Mouse (Mus musculus): ENCODE measurements around the gene Usp21.
"Not testable (repeated sequence)": the region's sequence is repeated elsewhere in the genome, so short reads cannot be mapped to it uniquely, and the experiment has no call there.

Usp21 gene

DNA sequence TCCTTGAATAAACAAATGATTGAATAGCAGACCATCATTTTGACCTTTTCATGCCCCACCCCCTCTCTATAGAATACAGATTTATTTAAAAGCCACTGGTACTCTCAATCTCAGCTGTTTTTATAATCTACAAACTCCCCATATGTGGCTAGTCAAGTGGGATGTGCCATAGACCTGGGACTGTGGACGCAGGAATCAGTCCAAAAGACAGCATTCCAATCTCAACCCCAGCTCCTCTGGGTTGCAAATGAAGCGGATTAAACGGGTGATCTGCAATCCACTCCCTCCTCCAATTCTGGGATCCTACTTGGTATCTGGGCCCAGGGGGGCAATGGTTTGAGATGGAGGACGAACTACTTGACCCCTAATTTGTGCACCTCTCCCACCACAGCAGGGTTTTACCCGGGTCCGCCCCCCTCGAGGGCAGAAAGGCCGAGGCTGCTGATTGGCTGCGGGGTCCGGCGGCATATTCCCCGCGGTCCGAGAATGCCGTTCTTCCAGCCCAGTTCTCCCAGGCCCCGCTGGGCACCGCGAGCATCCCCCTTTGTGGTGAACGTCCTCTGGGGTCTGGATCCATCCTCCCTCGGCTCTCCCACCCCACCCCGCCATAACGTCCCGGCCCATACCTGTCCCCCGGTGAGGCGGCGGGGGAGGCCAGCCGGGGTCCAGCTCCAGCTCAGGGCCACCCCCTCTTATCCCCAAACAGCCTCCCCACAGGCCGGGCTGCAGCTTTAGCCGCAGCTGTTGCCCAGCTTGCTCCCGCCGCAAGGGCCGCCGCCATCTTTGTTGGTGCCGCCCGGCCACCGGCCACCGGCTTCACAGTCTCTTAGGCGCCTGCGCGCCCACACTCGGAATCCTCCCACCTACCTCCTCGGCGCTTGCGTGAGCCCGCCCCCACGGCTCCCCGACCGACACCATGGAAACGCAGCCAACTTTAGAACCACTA, at the start of gene Usp21:
TSS of gene Usp21 (minus strand) at position 856 of the 946 bp plus-strand sequence.
- peak; percentile 95 for DNase-seq (ENCODE audit: low read depth, low spot score)

GRCm38 (mm10) chr1:171330216-171330560, 42.4 kb upstream of the Usp21 start:
- no peak for DNase-seq (ENCODE audit: low read depth, low spot score)

DNA sequence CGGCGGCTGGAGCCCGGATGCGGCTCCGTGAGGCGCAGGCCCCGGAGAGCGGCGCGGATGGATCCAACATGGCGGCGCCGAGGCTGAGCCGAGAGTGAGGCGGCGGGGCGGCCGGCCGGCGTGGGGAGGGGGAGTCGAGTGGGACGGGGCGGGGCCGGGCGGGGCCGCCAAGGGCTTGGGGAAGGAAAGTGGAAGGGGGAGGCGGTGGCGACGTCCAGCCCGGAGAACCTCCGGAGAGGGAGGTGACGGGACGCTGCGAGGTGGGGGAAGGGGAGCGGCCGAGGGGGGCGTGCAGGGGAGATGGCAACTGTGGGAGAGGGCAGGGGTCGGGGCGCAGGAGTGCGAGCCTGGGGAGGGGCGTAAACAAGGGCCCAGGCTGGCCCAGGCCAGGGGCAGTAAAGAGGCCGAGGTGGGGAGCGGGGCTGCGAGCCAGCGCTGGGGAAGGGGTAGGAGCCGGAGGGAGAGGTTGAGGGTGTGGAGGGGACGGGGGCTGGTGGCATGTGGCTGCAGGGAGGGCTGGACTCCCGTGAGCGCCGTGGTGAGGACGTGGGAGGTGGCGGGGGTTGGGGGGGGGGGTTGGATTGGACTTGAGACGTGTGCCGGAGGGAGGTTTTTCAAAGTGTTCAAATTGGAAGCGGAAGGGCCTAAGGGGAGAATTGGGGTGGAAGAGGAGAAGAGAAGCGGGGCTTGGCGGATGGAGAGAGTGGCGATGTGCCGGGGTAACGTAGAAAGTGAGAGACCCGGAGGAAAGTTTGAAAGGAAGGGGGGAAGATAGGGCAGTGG, 41.8 kb upstream of the Usp21 start:
- peak; percentile 45 for DNase-seq (ENCODE audit: low read depth, low spot score)

GRCm38 (mm10) chr1:171328839-171329432, 41.1 kb upstream of the Usp21 start, which contains the start of gene Dedd:
Dedd (plus strand) TSS chr1:171329145.
- peak; percentile 95 for DNase-seq (ENCODE audit: low read depth, low spot score)

- no peak for DNase-seq (ENCODE audit: low read depth, low spot score)
Observed at GRCm38 (mm10) chr1:171328244-171328643, 40.5 kb upstream of the Usp21 start.

DNA sequence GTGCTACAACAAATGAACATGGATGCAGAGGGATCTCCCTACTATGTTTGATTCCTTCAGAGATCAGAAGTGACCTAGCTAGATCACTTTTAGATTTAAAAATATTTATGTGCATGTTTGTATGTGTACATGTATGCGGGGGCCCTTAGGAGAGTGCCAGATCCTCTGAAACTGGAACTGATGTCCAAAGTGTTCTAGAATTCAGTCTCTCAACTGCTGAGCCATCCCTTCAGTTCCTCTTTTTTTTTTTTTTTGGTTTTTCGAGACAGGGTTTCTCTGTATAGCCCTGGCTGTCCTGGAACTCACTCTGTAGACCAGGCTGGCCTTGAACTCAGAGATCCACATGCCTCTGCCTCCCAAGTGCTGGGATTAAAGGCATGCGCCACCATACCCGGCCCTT, 38.8 kb upstream of the Usp21 start:
- not testable (repeated sequence) for DNase-seq (ENCODE audit: low read depth, low spot score)

DNA sequence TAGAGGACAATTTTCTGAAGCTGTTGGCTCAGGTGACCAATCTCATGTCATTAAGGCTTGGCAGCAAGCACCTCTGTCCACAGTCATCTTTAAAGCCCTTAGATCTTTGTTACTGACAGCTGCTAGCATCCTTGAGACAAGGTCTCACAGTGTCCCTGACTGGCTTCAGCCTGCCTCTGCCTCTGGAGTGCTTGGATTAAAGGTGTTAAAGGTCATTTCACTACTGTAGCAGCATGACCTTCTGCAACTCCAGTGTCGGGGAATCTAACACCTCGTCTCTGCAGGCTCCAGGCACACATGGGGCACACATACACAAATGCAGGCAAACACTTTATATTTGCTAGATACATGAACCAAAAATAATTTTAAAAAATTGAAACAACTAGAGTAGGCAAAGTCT, 37.8 kb upstream of the Usp21 start:
- no peak for DNase-seq (ENCODE audit: low read depth, low spot score)

GRCm38 (mm10) chr1:171322012-171322411, 34.2 kb upstream of the Usp21 start:
- DNase-seq (ENCODE audit: low read depth, low spot score), result no peak

- peak; percentile 65 for DNase-seq (ENCODE audit: low read depth, low spot score)
Observed at GRCm38 (mm10) chr1:171321415-171321814, 33.6 kb upstream of the Usp21 start.

GRCm38 (mm10) chr1:171320151-171320550, 32.4 kb upstream of the Usp21 start:
- DNase-seq (ENCODE audit: low read depth, low spot score), result no peak

DNA sequence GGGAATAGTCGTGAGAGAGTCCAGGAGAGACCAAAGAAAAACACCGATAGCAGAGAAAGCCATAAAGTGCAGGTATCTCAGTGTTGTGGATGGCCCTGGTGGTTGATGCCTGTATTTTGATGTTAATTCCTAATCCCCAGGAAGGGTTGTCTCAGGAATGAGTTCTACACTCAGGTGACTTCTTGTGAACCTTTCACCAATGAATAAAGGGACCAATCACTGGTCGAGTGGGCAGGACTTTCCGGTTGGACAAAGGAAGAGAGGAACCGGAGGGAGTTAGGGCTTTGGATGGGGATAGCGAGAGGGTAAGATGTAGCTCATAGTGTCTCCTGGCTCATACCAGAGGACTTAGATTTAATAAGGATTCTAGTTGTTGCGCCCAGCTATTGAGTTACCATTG, 32.0 kb upstream of the Usp21 start:
- DNase-seq (ENCODE audit: low read depth, low spot score), result no peak

DNA sequence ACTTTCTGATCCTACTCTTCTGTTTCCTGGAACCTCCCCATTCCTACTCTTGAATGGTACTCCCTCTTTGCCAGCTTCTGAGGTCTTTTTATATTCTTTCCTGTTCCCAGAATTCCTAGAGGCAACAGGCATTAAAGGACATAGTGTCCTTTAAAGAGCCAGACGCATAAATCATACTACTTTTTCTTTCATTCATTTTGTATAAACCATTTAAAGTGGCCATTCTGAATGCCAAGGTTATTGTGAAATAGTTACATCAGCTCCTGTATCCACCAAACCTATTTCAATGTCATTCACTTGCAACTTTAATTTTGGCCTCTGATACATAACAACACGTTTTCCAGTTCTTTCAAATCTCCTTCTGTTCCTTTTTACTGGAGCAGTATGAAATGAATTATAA, 21.5 kb upstream of the Usp21 start:
- no peak for DNase-seq (ENCODE audit: low read depth, low spot score)

GRCm38 (mm10) chr1:171306157-171306556, 18.4 kb upstream of the Usp21 start:
- DNase-seq (ENCODE audit: low read depth, low spot score), result not testable (repeated sequence)

DNA sequence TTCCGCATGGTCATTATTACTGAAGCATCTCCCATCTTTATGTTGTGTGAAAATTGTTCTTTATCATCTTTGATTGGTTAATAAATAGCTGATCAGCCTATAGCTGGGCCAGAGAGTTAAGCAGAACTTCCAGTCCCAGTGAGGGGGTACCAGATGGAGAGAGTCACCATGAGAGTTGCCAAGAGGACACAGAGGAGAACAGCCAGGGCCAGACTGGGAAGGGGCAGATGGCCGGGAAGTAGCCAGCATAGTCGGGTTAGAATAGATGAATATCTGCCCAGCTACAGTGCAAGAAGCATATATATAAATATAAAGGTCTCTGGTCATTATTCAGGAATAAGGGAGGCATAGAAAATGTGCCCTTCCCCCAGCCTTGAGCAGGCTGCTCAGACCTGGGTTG, 10.4 kb upstream of the Usp21 start:
- no peak for DNase-seq (ENCODE audit: low read depth, low spot score)

DNA sequence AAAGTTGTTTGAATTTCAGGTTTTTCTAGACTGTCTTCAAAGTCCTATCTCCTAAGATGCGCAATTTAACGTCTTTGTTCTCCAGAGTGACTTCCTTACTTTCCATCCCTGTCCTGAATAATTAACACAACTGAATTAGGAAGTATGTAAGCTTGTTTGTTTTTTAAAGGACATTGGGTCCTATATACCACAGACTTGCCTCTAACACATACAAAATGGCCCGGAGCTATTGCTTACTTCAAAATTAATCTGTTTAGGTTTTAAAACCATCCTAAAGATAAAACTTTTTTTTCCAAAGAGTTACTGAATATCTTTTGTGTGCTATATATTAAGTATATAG, 7.2 kb upstream of the Usp21 start:
- DNase-seq (ENCODE audit: low read depth, low spot score), result no peak

DNA sequence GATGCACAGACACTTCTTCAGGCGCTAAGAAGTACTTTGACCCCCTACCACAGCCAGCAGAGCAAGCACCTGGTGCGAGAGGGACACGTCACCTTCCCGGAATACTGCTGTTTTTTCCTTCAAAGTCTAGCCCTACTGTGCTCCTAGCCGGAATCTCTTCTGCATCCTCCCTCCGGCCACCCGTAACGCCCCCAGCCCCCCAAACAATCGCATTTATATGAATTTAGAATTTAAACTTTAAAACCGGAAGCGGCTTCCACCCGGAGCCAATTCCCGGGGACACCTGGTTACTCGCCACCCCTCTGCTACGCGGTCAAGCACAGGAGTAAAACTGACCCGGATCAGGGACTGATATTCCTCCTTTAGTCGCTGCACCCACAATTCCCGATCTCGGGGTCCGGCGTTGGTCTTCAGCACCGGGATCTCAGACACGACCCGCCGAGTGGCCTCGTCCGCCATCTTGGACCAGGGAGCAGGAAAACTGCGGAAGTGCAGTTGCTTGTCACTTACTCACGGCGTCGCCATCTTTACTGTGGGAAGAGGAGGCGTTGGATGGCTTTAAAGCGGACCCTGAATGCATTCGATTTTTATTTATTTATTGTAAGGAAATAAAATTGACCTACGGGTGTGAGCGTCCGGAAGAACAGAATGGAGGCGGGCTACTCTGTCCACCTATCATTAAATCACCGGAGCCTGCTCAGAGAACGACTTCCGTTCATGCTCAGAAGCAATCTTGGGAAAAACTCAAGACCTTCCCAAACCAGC, 6.7 kb upstream of the Usp21 start, which contains the start of gene Ufc1:
TSS of gene Ufc1 (minus strand) at position 727 of the 765 bp plus-strand sequence.
- peak; percentile 91 for DNase-seq (ENCODE audit: low read depth, low spot score)

GRCm38 (mm10) chr1:171293906-171294297, 6.1 kb upstream of the Usp21 start:
- no peak for DNase-seq (ENCODE audit: low read depth, low spot score)

- DNase-seq (ENCODE audit: low read depth, low spot score), result no peak
Observed at GRCm38 (mm10) chr1:171293351-171293750, 5.6 kb upstream of the Usp21 start.

DNA sequence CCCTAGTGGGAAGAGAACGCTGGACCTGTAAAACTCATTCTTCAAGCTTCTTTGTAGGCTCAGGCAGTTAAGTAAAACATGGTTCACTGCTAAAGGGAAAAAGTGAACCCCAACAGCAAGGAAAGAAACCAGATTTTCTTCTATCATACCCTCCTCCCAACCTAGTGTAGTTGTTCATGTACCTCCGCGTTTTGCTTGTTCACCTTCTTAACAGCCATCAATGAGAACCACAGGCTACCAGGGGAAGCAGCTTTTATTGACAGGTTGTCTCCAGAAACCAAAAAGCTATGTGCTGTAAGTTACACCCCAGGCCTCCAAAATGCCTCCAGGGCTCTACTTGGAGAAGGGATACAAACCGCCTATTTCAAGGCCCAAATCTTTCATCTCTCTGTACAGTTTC, 537 bp upstream of the Usp21 start:
- no peak for DNase-seq (ENCODE audit: low read depth, low spot score)

GRCm38 (mm10) chr1:171286517-171286916, 1.3 kb downstream of the Usp21 start:
- no peak for DNase-seq (ENCODE audit: low read depth, low spot score)

GRCm38 (mm10) chr1:171285096-171285892, 2.5 kb downstream of the Usp21 start:
- DNase-seq (ENCODE audit: low read depth, low spot score), result no peak
